Mouse (Mus musculus) inflammation-experienced regulatory T-cells, adult 6 months (primary cell): ENCODE measurements around the gene Atp1b2. TPM values are rescaled to one million over a fixed set of nuclear protein-coding genes. Genes with fewer than 3 reads are reported as not detected.
A peak's percentile ranks its signal among the peaks of the same experiment; 100 is the strongest.

Experiments used
- ATAC-seq: one replicate; pipeline ENCODE4 v1.8.0; 2017
- polyA plus RNA-seq, 3 experiments: library from polyadenylated mRNA; unstranded; fragments of 100-300 nt; shearing (Covaris generic); gene quantifications; one replicate each; pipeline ENCODE4 v1.2.1; 2017

Gene Atp1b2
- polyA plus RNA-seq, 3 experiments from 2014 or later = 0.17 TPM; not detected in 2

DNA sequence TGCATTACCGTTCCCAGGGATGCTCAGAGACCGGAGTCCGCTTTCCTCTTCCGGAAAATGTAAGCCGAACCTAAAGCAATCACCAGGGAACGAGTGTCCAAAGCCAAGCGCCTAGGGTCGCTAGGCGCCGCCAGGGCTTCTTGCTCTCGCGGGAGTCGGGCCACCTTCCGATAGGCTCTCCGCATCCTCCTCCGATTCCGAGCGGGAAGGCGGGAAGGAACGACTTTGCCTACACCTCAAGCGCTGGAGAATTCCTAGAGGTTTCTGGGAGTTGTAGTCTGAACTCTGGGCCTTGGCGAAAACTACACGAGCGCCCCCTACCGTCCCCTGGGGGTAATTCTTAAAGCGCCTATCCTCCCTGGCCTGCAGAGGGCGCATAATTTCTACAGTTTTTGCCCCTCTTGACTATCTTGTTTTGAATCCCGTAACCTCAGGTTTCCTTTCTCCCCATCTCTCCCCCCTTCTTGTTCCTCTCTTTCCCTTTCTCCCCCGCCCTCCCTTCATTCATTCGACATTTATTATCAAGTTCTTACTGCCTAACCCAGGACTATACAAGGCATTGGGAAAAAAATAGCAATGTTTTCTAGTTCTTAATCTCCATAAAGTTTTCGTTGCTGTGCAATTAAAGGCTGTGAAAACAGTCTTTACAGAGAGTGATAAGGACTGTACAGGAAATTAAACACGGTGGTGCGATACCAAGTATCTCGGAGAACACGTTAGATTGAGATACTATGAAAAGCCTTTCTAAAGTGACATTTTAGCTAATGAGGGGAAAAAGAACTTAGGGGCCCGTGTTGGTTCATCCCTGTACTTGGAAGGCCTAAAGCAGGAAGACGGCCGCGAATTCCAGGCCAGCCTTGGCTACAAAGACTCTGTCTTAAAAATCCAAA, 26.4 kb downstream of the Atp1b2 start:
- peak; percentile 59 for ATAC-seq

- ATAC-seq = no peak
Observed at GRCm38 (mm10) chr11:69578301-69578700, 27.4 kb downstream of the Atp1b2 start.

DNA sequence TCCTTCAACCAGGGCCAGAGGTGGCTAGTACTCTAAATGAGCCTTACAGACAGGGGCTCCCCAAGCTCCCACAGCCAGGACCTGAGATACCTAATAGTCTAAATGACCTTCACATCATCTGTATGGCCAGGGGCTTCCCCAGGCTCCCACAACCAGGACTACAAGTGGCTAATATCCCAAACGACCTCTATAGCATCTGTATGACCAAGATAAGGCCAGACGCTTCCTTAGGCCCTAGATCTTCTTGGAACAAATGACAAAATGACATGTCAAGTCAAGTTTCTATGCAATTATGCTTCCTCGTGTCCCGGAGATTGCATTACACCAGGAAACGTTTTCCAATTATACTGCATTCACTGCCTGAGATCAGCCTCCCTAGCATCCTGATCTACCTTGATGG, 29.4 kb downstream of the Atp1b2 start:
- ATAC-seq = no peak

DNA sequence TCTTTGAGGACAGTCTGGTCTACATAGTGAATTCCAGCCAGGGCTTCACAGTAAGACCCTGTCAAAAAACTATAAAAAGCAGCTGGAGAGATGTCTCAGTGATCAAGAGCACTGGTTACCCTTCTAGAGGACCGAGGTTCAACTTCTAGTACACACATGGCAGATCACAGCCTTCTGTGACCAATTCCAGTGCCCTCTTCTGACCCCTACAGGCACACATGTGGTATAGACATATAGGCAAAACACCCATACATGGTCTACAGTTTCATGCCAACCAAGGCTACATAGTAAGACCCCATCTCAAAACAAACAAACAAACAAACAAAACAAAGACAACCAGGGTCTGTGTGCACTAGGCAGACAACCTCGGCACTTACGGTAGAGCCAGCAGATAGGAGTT, 30.5 kb downstream of the Atp1b2 start:
- no peak for ATAC-seq

DNA sequence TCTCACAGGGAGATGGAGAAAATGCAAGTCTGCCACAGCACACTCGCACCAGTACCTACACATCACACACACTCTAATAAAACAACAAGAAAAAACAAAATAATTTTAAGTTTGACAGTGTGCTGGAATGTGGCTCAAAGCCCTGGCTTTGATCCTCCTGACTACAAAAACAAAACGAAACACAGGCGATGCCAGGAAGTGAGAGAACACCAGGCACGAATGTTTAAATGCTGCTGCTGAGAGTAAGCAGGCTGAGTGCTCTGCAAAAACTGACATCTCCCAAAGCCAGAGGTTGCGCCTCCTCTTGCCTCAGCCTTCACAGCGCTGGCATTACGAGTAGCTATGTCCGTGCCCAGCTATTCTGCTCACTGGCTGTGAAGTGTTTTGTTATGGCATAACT, 40.6 kb downstream of the Atp1b2 start:
- ATAC-seq = no peak

GRCm38 (mm10) chr11:69564391-69564790, 41.4 kb downstream of the Atp1b2 start:
- no peak for ATAC-seq

DNA sequence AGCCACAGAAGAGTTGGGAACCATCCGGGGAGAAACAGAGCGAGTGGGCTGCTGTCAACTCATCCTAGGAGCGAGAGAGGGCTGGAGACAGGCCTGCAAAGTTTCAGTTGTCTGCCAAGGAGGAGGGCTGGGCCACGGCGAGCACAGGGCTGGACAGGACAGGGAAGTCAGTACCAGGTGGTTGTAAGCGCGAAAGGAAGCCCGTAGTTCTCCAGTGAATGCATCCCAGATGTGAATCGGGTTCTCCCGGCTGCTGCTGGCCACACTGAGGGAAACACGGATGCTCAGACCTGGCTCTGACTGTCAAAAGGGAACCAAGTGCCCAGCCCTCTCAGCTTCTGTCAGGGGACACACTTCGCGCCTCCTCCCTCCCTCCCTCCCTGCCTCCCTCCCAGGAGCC, 42.4 kb downstream of the Atp1b2 start:
- no peak for ATAC-seq

DNA sequence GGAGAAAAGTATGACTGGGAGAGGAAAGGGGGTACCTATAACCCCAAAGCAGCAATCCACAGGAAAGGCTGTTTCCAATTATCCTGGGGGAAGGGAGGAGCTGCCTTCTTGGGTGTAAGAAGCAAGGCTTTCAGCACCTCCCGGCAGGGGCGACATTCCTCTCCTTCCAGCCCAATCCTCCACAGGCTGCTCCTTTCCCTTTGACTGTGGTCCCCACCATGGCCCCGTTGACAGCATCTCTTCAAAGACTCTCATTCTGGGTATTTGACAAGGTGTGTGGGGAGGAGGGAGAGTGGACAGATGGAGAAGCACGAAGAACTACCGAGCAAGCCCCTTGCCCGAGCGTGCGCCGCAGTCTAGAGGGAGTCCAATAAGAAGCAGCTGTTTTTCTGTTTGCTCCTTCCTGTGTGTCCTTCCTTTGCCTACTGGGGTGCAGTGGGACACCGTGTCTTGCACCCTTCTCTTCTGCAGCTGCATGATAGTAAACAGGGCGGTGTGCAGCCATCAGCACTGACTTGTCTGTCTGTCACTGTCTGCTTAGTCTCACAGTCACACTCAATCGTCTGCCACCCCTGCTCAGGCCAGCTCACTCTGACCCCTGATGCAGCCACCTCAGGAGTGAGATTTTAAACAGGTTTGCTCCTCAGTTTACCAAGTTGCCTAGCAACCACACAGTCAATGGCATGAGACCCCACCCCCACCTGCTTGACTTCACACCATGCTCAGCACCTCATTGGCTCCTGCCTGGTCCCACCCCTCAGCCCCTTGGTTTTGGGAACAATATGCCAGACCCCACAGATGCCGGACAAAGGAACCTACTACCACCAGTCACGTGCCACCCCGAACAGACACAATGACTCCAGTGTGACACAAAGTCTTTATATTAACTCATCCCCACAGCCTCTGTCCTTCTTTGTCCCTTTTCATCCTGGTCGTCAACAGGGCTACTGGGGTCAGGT, 44.6 kb downstream of the Atp1b2 start:
- ATAC-seq = no peak

DNA sequence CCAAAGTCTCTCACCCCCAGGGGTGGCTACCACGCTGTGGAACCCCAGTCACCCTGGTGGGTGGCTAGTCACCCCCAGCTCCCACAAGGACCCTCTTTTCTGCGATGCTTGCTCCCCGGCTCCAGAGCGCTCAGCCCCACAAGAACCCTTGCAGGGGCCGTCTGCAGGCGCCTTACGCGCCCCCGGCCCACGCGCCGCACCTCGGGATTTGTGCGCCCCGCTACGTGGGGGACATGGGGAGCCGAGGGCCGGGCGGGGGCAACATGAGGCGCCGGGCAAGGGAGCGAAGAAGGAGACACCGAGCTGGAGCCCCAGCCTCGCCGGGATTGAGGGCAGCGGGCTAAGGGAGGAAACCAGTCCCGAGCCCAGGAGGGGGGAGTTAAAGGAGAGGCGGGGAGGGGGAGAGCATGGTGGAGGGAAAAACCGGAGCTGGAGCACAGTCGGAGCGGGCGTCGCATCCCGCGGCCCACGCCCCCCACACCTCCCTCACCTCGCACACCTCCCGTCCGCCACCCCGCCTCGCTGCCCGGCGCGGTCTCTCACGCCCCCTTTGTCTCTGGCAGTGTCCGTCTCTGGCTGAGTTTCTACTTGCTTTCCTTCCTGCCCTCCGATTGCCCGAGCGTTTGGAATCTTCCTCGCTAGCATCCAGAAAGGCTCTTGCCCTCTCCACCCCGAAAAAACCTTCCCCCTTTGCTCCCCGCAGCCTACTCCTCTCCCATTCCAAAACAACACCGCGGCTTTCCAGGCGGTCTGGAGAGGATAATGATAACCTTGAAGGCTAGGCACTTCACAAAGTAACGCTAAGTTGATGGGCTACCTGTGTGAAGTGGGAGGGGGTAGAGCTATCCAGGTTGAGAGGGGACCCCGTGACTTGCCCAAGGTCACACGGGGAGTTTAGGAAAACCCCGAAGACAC, 45.6 kb downstream of the Atp1b2 start, which contains the start of gene Efnb3:
TSS of gene Efnb3 (minus strand) at position 355 of the 915 bp plus-strand sequence.
- no peak for ATAC-seq

GRCm38 (mm10) chr11:69559183-69559582, 46.6 kb downstream of the Atp1b2 start:
- ATAC-seq = no peak

- no peak for ATAC-seq
Observed at GRCm38 (mm10) chr11:69558756-69559155, 47.0 kb downstream of the Atp1b2 start.

- no peak for ATAC-seq
Observed at GRCm38 (mm10) chr11:69557381-69557958, 48.3 kb downstream of the Atp1b2 start.

- no peak for ATAC-seq
Observed at GRCm38 (mm10) chr11:69554539-69555140, 51.1 kb downstream of the Atp1b2 start.

DNA sequence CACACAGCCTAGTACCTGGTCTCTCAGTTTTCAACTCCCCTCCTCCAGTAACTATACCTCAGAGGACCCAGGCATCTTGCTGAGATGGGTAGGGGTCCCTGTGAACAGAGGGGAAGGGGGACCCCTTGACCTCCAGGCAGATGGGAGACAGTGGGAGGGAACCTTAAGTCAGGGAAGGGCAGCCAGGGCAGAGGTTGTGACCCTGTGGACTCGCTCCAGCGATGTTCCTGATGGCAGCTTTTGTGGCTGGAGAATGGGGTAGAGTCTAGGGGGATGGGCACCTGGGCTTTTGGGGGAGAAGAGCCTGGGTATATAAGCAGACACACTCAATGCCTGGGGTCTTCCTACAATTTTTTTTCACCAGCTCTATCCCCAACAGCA, 52.4 kb downstream of the Atp1b2 start:
- no peak for ATAC-seq

DNA sequence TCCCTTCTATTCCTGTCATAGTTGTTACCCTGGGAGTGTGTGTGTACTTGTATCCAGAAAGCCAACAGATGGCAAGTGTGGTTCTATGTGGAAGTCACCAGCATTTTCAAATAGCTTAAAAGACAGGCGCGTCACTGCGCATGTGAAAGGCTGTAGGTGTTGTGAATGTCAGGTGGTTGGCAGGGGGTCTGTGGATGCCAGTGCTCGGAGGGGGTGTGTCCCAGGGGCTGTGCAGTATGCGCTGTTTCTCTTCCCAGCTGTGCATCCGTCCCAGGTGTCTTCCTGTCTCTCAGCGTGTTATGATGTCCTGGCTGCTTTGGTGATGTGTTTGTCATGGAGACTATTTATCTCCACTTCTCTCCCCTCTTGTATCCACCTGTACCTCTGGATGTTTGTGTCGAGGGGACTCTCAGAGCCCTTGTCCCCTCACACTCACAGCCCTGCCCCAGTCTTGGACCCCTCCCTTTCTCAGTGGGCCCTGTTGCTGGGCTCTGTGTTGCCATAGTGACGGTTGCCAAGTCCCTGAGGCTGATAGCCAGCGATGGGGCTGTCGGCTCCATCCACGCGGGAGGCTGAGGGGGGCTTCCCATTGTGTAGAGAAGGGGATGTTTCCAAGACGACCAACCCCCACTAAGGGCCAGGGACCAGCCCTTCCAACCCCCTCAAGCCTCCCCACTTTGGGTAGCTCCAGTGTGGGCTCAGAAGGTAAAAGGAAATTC, 53.0 kb downstream of the Atp1b2 start:
- no peak for ATAC-seq

DNA sequence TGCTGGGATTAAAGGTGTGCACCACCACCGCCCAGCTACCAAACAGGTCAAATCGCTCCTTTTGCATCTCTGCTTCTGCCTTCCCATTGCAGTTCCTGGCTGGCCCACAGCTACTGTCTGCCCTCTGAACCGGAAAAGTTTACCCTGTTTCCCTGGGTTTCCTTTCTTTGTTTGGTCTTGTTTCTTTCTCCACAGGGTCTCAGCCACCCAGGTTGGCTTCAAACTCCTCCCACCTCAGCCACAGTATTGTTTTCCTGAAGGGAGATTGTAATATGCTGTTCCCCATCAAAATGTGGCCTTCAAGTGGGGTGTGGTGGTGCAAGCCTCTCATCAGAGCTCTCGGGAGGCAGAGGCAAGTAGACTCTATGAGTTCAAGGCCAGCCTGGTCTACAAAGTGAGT, 54.4 kb downstream of the Atp1b2 start:
- no peak for ATAC-seq
